Mouse (Mus musculus) monocyte, adult 5-6 weeks (primary cell): Measurements from ENCODE around the gene Gemin5. TPM values are rescaled to one million over a fixed set of nuclear protein-coding genes. Genes with fewer than 3 reads are reported as not detected.
"Not testable (repeated sequence)": the region's sequence is repeated elsewhere in the genome, so short reads cannot be mapped to it uniquely, and the experiment has no call there.

Experiments used
- ATAC-seq: fragments of 153-309, 156-312 bp; replicated peaks from 2 replicates; pipeline ENCODE4 v1.8.0; 2017; ENCODE audit warnings: mild to moderate bottlenecking; ENCODE audit not compliant: low TSS enrichment, insufficient number of reproducible peaks, severe bottlenecking, poor library complexity, low FRiP score
- total RNA-seq: library from RNA; stranded (forward); fragments of 200-1000, 200-491, 200-594 nt; gene quantifications from 3 replicates; pipeline ENCODE4 v1.2.3, GENCODE M21; 2017

Gemin5 gene
- total RNA-seq, 1 experiment from 2014 or later, result 7.2 TPM

- ATAC-seq, result not testable (repeated sequence)
Measured at GRCm38 (mm10) chr11:58179986-58180385, 11.6 kb upstream of the Gemin5 start.

- peak; percentile 85 for ATAC-seq
Measured at GRCm38 (mm10) chr11:58179563-58179962, 11.2 kb upstream of the Gemin5 start.

DNA sequence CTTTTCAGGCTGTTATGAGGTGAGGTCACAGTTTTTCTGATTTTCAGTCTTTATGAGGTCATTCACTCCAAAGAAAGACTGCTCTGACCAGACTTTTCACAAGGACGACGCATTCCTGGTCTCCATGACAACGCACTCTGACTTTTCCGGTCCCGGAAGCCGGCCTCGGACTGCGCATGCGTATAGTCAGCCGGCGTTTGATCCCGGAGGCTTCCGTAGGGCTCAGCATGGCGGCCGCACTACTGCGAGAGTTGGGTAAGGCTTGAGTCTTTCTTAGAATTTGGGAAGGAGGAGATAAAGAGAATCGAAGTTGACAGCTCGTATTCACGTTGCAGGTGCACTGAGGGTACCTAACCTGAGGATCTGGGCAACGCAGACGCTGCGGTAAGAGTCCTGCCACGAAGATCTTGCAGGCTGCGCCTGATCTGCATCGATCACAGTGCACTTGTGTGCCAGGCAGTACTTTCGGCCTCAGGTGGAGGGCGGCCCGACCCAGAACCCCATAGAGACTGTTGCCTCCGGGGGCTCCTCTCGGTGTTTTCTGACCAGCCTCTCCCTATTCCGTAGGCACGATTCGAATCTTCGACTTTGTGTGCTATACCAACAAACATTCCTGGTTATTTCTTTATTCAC is 3.2 kb upstream of the Gemin5 start, which contains the start of gene Mrpl22:
Gene Mrpl22, plus strand, starts transcription at position 203 of the 633 bp plus-strand sequence.
- ATAC-seq, result peak; percentile 88

- no peak for ATAC-seq
Measured at GRCm38 (mm10) chr11:58169666-58170065, 1.3 kb upstream of the Gemin5 start.

DNA sequence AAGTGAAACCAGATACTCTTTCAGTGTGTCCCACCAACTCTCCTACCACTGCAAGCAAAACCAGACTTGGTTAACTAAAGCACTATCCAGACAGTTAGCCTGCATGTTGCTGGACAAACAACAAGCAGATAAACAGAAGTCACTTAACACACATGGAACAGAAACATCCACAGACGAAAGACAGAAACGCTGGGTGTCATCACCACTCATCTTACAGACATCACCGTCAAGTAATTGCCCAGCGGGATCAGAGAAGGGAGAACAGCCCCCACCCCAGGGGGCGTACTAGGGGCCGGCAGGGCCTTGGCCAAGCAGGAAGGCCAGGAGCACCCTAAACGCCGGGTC is 545 bp downstream of the Gemin5 start:
- ATAC-seq, result no peak

GRCm38 (mm10) chr11:58165072-58165471 is 3.3 kb downstream of the Gemin5 start:
- ATAC-seq, result no peak

- ATAC-seq, result no peak
Measured at GRCm38 (mm10) chr11:58156871-58157270, 11.5 kb downstream of the Gemin5 start.

DNA sequence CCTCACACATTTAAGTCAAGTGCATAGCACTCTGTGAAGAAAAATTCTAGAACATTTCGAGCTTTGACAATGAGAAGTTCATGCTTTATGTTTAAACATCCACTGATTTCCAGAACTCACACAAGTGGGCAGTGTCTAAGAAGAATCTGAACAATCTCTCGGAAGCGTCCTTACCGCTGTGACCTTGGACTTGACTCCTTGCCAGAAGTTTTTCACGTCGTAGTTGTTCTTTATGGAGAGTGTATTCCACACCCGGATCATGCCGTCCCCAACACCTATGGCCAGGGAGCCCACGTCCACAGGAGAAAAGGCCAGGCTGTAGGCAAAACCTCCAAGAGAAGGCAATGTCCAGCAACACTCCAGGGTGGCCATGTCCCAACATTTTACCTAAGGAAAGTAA is 12.9 kb downstream of the Gemin5 start:
- ATAC-seq, result no peak

DNA sequence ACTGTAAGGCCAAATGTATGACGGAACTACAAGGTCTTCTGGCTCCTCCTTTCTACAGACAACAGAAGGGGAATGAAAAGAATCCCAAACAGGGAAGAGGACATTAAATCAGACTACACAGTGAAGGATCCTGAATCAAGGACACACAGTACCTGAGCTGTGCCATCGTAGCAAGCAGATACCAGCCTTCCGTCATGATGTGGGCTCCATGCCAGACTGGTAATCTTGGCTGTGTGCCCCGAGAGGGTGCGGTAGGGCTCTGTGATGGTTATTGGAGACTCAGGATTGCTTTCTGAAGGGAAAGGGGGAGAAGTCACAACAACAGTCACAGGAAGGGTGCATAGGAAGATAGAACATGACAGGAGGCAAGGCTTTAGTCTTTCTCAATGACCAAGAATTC is 22.1 kb downstream of the Gemin5 start:
- ATAC-seq, result no peak

GRCm38 (mm10) chr11:58143704-58144426 is 24.5 kb downstream of the Gemin5 start:
- ATAC-seq, result no peak; the same call in 1 of the 2 replicates

- no peak for ATAC-seq
Measured at GRCm38 (mm10) chr11:58139466-58139865, 28.9 kb downstream of the Gemin5 start.

DNA sequence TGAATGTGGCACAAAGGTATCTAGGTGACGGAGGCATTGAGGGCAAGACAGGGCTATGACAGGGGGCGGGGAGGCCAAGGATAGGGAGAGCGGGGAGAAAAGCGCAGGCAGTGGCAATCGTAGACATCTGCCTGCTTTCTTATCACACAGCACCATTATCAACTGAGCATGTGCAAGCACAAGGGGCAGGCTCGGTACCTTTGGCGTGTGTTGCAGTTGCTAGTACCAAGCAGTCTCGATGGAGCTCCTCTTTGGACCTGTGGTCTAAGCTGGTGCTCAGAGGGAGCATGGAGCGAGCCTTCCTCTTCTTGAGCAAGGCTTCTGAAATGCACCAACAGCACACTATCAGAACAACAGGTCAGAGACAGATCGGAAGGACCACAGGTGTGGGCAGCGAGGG is 29.5 kb downstream of the Gemin5 start:
- ATAC-seq, result no peak

DNA sequence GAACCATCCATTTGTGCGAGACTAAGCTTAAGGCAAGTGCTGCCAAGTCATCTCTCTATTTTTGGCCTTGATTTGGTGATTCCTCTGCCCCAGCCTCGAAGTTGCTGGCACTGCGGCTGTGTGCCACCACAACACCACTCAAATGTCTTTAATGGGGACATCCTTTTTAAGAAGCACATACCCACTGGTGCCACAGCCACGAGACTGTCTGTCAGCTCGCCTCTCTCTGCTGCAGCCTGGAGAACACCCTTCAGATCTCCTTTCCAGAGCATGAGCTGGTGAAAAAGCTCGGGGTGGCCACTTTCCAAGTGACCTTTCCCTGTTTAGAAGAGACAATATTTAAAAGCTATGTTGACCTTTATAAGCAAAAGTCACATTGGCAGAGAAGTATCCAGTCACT is 31.7 kb downstream of the Gemin5 start:
- no peak for ATAC-seq

- ATAC-seq, result no peak
Measured at GRCm38 (mm10) chr11:58135296-58135695, 33.0 kb downstream of the Gemin5 start.

- ATAC-seq, result no peak
Measured at GRCm38 (mm10) chr11:58134869-58135268, 33.5 kb downstream of the Gemin5 start.

DNA sequence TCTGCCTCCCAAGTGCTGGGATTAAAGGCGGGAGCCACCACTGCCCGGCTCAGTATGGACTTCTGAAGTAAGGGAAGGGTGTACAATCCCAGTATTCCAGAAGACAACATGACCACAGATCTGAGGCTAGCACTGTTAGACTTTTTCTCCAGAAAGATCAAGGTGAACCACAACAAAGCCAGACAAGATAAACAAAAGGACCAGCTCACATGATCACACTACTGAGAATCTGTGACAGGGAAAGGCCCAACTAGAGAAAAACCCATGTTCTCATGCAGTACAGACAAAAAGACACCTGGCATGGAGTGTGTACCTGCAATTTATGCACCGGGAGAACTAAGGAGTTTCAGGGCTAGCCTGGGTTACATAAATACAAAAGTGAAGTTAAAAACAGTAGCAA is 36.3 kb downstream of the Gemin5 start:
- no peak for ATAC-seq

GRCm38 (mm10) chr11:58129302-58129843 is 39.0 kb downstream of the Gemin5 start:
- ATAC-seq, result no peak

DNA sequence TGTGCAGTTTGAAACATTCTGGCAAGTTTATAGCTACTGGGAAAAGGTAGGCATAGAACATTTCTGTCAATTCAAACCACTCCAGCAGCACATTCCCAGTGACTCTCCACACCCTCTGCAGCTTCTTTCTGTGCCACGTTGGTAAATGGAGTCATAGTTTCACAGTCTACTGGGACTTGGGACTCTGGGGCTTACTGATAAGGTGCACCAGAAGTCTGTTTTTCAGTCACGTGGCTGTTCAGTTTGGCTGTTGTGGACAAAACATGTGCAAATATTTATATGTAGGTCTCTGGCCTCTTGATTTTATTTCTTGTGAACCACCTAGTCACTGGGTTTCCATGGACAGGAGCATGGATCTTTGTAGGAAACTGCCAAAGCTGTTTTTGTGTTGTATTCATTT is 40.8 kb downstream of the Gemin5 start:
- no peak for ATAC-seq

DNA sequence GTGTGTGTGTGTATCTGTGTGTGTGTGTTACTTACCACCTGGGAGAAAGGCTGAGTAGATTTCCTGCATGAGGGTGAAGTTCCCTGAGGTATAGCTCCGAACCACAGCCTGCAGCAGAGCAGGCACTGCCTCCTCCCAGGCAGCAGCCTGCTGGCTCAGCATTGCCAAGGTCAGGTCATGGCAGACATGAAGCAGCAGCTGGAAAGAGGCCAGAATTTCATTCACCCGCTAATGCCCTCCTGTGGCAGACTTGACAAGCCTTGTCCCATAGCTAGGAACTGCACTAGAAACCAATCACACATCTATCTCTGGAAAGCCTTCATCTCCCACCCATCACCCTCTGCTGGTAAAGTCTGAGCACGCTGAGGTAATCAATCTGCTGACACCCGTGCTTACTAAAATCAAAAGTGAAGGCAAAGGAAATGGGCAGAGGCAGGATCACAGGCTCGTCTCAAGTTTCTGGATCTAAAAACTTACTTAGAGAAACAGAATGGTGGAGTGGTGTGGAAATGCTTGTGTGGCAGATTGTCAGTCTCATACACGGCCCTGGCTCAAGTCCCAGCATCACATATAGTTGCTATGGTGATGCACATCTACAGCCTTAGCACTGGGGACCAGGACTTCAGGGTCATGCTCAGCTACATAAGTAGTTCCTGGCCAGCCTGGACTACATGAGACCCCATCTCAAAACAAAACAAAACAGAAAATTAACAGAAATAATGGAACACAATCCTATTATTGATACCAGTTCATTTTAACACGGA is 41.8 kb downstream of the Gemin5 start:
- ATAC-seq, result no peak
